Mouse (Mus musculus) stomach, postnatal 0 days (tissue): ENCODE data around the gene Pex11a.
"Not testable (repeated sequence)": the region's sequence is repeated elsewhere in the genome, so short reads cannot be mapped to it uniquely, and the experiment has no call there.

Experiments used
- CTCF ChIP-seq: IDR thresholded peaks from 2 replicates; pipeline ENCODE4 v1.5.1; 2016; ENCODE audit warnings: antibody characterized with exemption, low read depth, mild to moderate bottlenecking, moderate library complexity
- EP300 ChIP-seq: optimal IDR thresholded peaks from 2 replicates; pipeline ENCODE3; 2016; ENCODE audit warnings: antibody characterized with exemption

DNA sequence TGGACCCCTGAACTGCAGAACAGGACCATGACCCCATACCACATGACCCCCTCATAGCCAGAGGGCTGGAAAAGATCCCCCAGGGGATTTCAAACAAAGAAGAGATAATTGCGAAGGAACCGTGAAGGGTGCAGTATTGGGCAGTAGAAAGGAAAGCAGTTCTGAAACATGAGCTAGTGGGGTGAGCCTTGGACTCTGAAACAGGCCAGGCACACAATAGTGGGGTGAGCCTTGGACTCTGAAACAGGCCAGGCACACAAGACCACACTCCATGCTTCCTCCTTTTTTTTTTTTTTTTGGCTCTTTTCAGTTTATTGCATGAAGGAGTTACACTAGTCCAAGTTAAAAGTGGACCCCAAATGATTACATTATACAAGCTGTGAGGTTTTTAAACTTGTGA is 46.9 kb upstream of the Pex11a start:
- not testable (repeated sequence) for TF ChIP-seq CTCF, EP300
